Mouse (Mus musculus) lung, postnatal 0 days (tissue): Measurements from ENCODE around the gene Dnal4. TPM values are rescaled to one million over a fixed set of nuclear protein-coding genes. Genes with fewer than 3 reads are reported as not detected.

Experiments used
- ATAC-seq: fragments of 200-750 bp; cut with Nextera tagmentation; 2 replicates; pipeline ENCODE4 v1.8.0; 2017; ENCODE audit warnings: moderate library complexity
- DNase-seq: peaks from one replicate; pipeline ENCODE4 v3.0.0-alpha.2; 2016; ENCODE audit warnings: low spot score
- H3K27ac ChIP-seq: fragments of 300-500 bp; sonication (generic); 2 replicates; pipeline ENCODE4 v1.5.1; 2014; ENCODE audit warnings: antibody characterized with exemption, mild to moderate bottlenecking, low read length, mixed read lengths
- H3K27me3 ChIP-seq: fragments of 300-500 bp; sonication (generic); replicated peaks from 2 replicates; pipeline ENCODE4 v1.6.1; 2014; ENCODE audit warnings: low read length, mixed read lengths; ENCODE audit not compliant: insufficient read depth
- H3K36me3 ChIP-seq: fragments of 300-500 bp; sonication (generic); 2 replicates; pipeline ENCODE4 v1.6.1; 2014; ENCODE audit warnings: low read length, mixed read lengths; ENCODE audit not compliant: insufficient read depth
- H3K4me1 ChIP-seq: fragments of 300-500 bp; sonication (generic); 2 replicates; pipeline ENCODE4 v1.6.1; 2014; ENCODE audit warnings: antibody characterized with exemption, low read depth, low read length, mixed read lengths; ENCODE audit not compliant: insufficient read depth
- H3K4me2 ChIP-seq: fragments of 300-500 bp; sonication (generic); replicated peaks from 2 replicates; pipeline ENCODE4 v1.6.1; 2014; ENCODE audit warnings: low read depth, mild to moderate bottlenecking, low read length, moderate library complexity, mixed read lengths
- H3K4me3 ChIP-seq: fragments of 300-500 bp; sonication (generic); 2 replicates; pipeline ENCODE4 v1.5.1; 2014; ENCODE audit warnings: low read depth, low read length
- H3K9ac ChIP-seq: fragments of 300-500 bp; sonication (generic); replicated peaks from 2 replicates; pipeline ENCODE4 v1.6.1; 2014; ENCODE audit warnings: low read depth, mild to moderate bottlenecking
- H3K9me3 ChIP-seq: fragments of 300-500 bp; sonication (generic); 2 replicates; pipeline ENCODE4 v1.6.1; 2016; ENCODE audit warnings: low read length, mixed read lengths
- CTCF ChIP-seq: IDR thresholded peaks from 2 replicates; pipeline ENCODE4 v1.5.1; 2016; ENCODE audit warnings: antibody characterized with exemption, mild to moderate bottlenecking
- EP300 ChIP-seq: IDR thresholded peaks from 2 replicates; pipeline ENCODE4 v1.6.1; 2016; ENCODE audit warnings: antibody characterized with exemption, mild to moderate bottlenecking, control low read depth
- whole genome bisulfite sequencing: fragments of 180-500 bp; shearing (Covaris S2); extraction: QIAGEN DNeasy Blood & Tissue Kit; methylation state at CpG from one replicate; pipeline ENCODE4 v1.1.7; 2014; 5-methylcytosine and 5-hydroxymethylcytosine counted together
- polyA plus RNA-seq: library from polyadenylated mRNA; unstranded; fragments of >200 nt; fragmentation: Nextera tagmentation; extraction: Ambion mirVana; gene quantifications from 2 replicates; pipeline ENCODE4 v1.2.1, GENCODE M21; 2015

Dnal4 gene
- polyA plus RNA-seq, 1 experiment from 2014 or later = 52.4 TPM

- Histone ChIP-seq H3K36me3 (peaks cover 47% of the 10 kb centered on the region), H3K4me3 (no peak overlapping the region), H3K9ac (no peak overlapping the region), H3K4me2 (no peak overlapping the region), H3K27ac (no peak overlapping the region), H3K27me3 (no peaks in the 10 kb centered on the region), H3K9me3 (no peaks in the 10 kb centered on the region), H3K4me1 (no peaks in the 10 kb centered on the region)
- ATAC-seq = no peak
- no peak for TF ChIP-seq CTCF
- TF ChIP-seq EP300 = no peak
- WGBS = 70% methylated on average over 5 of the region's 5 CpGs
- DNase-seq = no peak
Observed at GRCm38 (mm10) chr15:79728311-79728710, 49.3 kb downstream of the Dnal4 start.

- H3K4me3 ChIP-seq = no peak overlapping the region
- no peak overlapping the region for H3K27ac ChIP-seq
- TF ChIP-seq EP300 (no peak), CTCF (no peak)
- H3K36me3 ChIP-seq = peaks cover 44% of the 10 kb centered on the region
- DNase-seq (no peak), ATAC-seq (no peak)
- no peaks in the 10 kb centered on the region for H3K27me3 ChIP-seq
- no peaks in the 10 kb centered on the region for H3K9me3 ChIP-seq
- WGBS = 95% methylated on average over 6 of the region's 6 CpGs
- no peaks in the 10 kb centered on the region for H3K4me1 ChIP-seq
- no peak overlapping the region for H3K9ac ChIP-seq
- H3K4me2 ChIP-seq = no peak overlapping the region
Observed at GRCm38 (mm10) chr15:79727840-79728239, 49.8 kb downstream of the Dnal4 start.

- ATAC-seq (no peak), DNase-seq (no peak)
- WGBS = 83% methylated on average over 11 of the region's 11 CpGs
- no peaks in the 10 kb centered on the region for H3K4me1 ChIP-seq
- no peak overlapping the region for H3K4me3 ChIP-seq
- TF ChIP-seq EP300 (no peak), CTCF (no peak)
- H3K9ac ChIP-seq = no peak overlapping the region
- H3K9me3 ChIP-seq = no peaks in the 10 kb centered on the region
- H3K4me2 ChIP-seq = no peak overlapping the region
- peaks cover 44% of the 10 kb centered on the region for H3K36me3 ChIP-seq
- H3K27ac ChIP-seq = no peak overlapping the region
- no peaks in the 10 kb centered on the region for H3K27me3 ChIP-seq
Observed at GRCm38 (mm10) chr15:79725190-79725789, 52.4 kb downstream of the Dnal4 start.

- Histone ChIP-seq H3K27me3 (no peaks in the 10 kb centered on the region), H3K4me3 (no peak overlapping the region), H3K36me3 (peaks cover 40% of the 10 kb centered on the region), H3K9me3 (no peaks in the 10 kb centered on the region), H3K4me1 (no peaks in the 10 kb centered on the region), H3K9ac (no peak overlapping the region), H3K4me2 (no peak overlapping the region), H3K27ac (no peak overlapping the region)
- DNase-seq (peak; percentile 76), ATAC-seq (peak; percentile 36)
- WGBS = 27% methylated on average over 1 of the region's 1 CpGs
- no peak for TF ChIP-seq EP300
- TF ChIP-seq CTCF = peak; percentile 68
Observed at GRCm38 (mm10) chr15:79723439-79723838, 54.2 kb downstream of the Dnal4 start.

GRCm38 (mm10) chr15:79720796-79721195 lies 56.9 kb downstream of the Dnal4 start:
- Histone ChIP-seq H3K36me3 (peaks cover 30% of the 10 kb centered on the region), H3K27ac (no peak overlapping the region), H3K4me3 (no peak overlapping the region), H3K4me2 (no peak overlapping the region), H3K9ac (no peak overlapping the region), H3K27me3 (no peaks in the 10 kb centered on the region), H3K4me1 (no peaks in the 10 kb centered on the region), H3K9me3 (no peaks in the 10 kb centered on the region)
- no peak for DNase-seq
- 86% methylated on average over 4 of the region's 4 CpGs for WGBS
- TF ChIP-seq EP300 (no peak), CTCF (no peak)
- ATAC-seq = no peak

- Histone ChIP-seq H3K36me3 (peaks cover 28% of the 10 kb centered on the region), H3K4me1 (no peaks in the 10 kb centered on the region), H3K9me3 (no peaks in the 10 kb centered on the region), H3K4me3 (no peak overlapping the region), H3K9ac (no peak overlapping the region), H3K27ac (no peak overlapping the region), H3K4me2 (no peak overlapping the region), H3K27me3 (no peaks in the 10 kb centered on the region)
- ATAC-seq = no peak
- TF ChIP-seq EP300 = no peak
- no peak for TF ChIP-seq CTCF
- no peak for DNase-seq
- WGBS = 91% methylated on average over 8 of the region's 8 CpGs
Observed at GRCm38 (mm10) chr15:79720267-79720666, 57.4 kb downstream of the Dnal4 start.

GRCm38 (mm10) chr15:79716710-79717109 lies 60.9 kb downstream of the Dnal4 start:
- Histone ChIP-seq H3K9me3 (no peaks in the 10 kb centered on the region), H3K4me3 (no peak overlapping the region), H3K4me1 (no peaks in the 10 kb centered on the region), H3K9ac (no peak overlapping the region), H3K27ac (no peak overlapping the region), H3K4me2 (no peak overlapping the region), H3K27me3 (no peaks in the 10 kb centered on the region), H3K36me3 (peaks cover 29% of the 10 kb centered on the region)
- 93% methylated on average over 6 of the region's 6 CpGs for WGBS
- TF ChIP-seq CTCF (no peak), EP300 (no peak)
- DNase-seq = no peak
- ATAC-seq = no peak
